Mouse (Mus musculus): ENCODE data around the gene Rhoj. TPM values are rescaled to one million over a fixed set of nuclear protein-coding genes. Genes with fewer than 3 reads are reported as not detected.

The Rhoj gene
- polyA plus RNA-seq (2015; fragmentation: Nextera tagmentation; extraction: Ambion mirVana): 14.6 and 19.6 TPM in 2 replicates

DNA sequence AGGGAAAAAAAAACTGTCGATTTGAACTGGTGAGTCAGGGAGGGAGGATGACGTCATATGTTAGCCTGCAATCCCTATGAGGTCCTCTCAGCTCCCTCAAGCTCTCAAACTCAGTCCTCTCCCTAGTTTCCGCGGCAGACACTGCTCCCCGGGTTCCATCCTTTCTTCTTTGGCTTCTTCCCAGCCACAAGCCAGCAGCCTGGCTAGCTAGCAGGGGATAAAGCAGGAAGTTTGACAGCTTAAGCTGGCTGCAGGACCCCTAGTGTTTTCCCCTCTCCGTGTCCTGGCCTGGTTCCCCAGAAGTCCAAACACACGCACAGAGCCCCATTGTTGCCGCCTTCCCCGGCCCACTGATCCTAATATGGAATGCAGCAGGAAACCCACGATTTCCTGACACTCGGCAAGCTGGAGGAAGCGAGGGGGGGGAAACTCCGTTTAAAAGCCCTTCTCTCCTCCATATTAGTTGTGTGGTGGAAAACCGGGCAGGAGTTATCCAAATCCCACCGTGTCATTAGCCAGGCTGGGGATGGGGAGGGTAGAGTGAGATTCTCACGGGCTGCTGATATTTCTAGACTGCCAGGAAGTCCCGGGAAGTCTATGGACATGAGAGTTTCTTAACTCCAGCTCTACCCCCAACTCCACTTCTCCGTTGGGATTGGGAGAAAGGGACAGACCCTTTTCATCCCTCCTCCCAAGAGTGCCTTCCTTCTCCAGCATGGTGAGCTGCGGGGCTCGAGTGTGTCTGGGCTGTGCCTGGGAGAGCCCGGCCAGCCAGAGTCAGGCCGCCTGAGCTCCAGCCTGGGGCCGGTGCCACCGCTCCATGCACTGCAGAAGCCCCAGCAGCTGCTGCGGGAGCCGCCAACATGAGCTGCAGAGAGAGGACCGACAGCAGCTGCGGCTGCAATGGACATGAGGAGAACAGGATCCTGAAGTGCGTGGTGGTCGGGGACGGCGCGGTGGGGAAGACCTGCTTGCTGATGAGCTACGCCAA is at the start of gene Rhoj:
TSS of gene Rhoj (plus strand) at position 362 of the 991 bp plus-strand sequence.
- Histone ChIP-seq H3K27ac (ENCODE audit: low read length) (peak within 1 kb of the TSS; percentile 55; the same call in 1 of the 2 replicates), H3K4me1 (replicated peaks; ENCODE audit: control insufficient read depth, insufficient read depth, low read length) (peaks cover 6% of the 10 kb centered on the region), H3K36me3 (ENCODE audit: control insufficient read depth, insufficient read depth) (no peaks in the 10 kb centered on the region), H3K27me3 (replicated peaks; ENCODE audit: control insufficient read depth, insufficient read depth, low read length) (no peaks in the 10 kb centered on the region), H3K4me2 (ENCODE audit: low read length) (peak within 1 kb of the TSS; percentile 90), H3K9me3 (ENCODE audit: control insufficient read depth, low read length) (no peaks in the 10 kb centered on the region), H3K4me3 (replicated peaks; ENCODE audit: low read length) (peak within 1 kb of the TSS; percentile 49), H3K9ac (replicated peaks; ENCODE audit: low read depth, low read length) (peak within 1 kb of the TSS; percentile 65)
- under 1% methylated on average over 34 of the region's 34 CpGs for WGBS
- ATAC-seq: peak; percentile 91

DNA sequence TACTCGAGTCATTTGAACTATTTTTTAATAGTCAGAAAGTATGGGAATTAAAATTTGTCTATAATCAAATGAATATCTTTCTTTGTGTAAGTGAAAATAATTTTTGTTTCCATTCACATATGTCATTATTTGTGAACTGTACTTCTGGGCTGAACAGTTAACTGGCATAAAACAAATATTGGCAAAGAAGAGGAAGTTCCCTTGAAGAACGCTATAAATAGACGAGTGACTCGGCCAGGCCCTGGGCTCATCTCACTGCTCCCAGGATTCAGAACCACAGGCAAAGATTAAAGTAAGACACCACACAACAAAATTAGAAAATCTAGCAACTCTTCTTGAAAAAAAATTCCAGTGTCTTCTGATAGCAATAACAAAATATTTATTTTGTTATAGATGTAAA is 36.4 kb upstream of the Rhoj start:
- no peaks in the 10 kb centered on the region for H3K4me1 ChIP-seq (replicated peaks; ENCODE audit: control insufficient read depth, insufficient read depth, low read length)
- no peaks in the 10 kb centered on the region for H3K9me3 ChIP-seq (ENCODE audit: control insufficient read depth, low read length)
- no peaks in the 10 kb centered on the region for H3K27me3 ChIP-seq (replicated peaks; ENCODE audit: control insufficient read depth, insufficient read depth, low read length)
- ATAC-seq: no peak
- H3K4me3 ChIP-seq (replicated peaks; ENCODE audit: low read length): no peak overlapping the region
- H3K36me3 ChIP-seq (ENCODE audit: control insufficient read depth, insufficient read depth): no peaks in the 10 kb centered on the region
- no peak overlapping the region for H3K9ac ChIP-seq (replicated peaks; ENCODE audit: low read depth, low read length)
- no peak overlapping the region for H3K4me2 ChIP-seq (ENCODE audit: low read length)
- 81% methylated on average over 4 of the region's 4 CpGs for WGBS
- no peak overlapping the region for H3K27ac ChIP-seq (ENCODE audit: low read length)

DNA sequence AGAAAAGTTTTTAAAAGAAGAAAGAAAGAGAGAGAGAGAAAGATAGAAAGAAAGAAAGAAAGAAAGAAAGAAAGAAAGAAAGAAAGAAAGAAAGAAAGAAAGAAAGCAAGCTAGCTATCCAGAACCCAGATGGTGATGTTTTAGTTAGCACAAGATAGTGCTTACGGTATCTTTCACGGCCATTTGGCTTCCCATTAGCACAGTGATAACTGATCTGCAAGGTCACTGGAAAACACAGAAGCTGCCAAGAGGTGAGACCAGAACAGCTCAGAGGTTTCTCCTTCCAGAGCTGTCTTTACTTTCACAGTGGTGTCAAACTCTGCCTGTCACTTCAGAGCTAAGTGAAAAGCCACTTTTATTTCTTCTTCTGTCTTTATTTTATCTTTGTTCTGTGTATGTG is 32.4 kb upstream of the Rhoj start:
- Histone ChIP-seq H3K4me1 (replicated peaks; ENCODE audit: control insufficient read depth, insufficient read depth, low read length) (no peaks in the 10 kb centered on the region), H3K9ac (replicated peaks; ENCODE audit: low read depth, low read length) (no peak overlapping the region), H3K9me3 (ENCODE audit: control insufficient read depth, low read length) (no peaks in the 10 kb centered on the region), H3K36me3 (ENCODE audit: control insufficient read depth, insufficient read depth) (no peaks in the 10 kb centered on the region), H3K4me3 (replicated peaks; ENCODE audit: low read length) (no peak overlapping the region), H3K27me3 (replicated peaks; ENCODE audit: control insufficient read depth, insufficient read depth, low read length) (no peaks in the 10 kb centered on the region), H3K4me2 (ENCODE audit: low read length) (no peak overlapping the region), H3K27ac (ENCODE audit: low read length) (no peak overlapping the region)
- 81% methylated on average over 2 of the region's 2 CpGs for WGBS
- ATAC-seq: no peak

DNA sequence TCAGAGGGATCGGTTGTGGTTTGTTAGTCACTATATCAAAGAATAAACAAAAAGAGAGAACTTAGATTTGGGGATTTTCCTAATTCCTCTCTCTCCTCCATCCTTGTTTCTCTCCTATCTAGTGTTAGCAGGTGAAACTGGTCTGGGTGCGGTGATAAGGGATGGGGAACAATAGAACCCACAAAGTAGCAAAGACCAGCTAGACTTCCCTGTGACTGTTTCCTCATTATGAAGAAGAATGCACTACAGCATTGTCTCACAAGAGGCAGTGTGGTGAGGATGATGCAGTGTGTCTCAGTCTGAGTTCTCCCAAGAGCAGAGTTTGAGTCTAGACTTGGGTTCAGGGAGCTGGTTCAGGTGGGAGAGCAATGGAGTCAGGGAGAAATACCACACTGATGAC is 30.7 kb upstream of the Rhoj start:
- Histone ChIP-seq H3K9ac (replicated peaks; ENCODE audit: low read depth, low read length) (no peak overlapping the region), H3K27ac (ENCODE audit: low read length) (no peak overlapping the region), H3K4me2 (ENCODE audit: low read length) (no peak overlapping the region), H3K4me3 (replicated peaks; ENCODE audit: low read length) (no peak overlapping the region), H3K9me3 (ENCODE audit: control insufficient read depth, low read length) (no peaks in the 10 kb centered on the region), H3K4me1 (replicated peaks; ENCODE audit: control insufficient read depth, insufficient read depth, low read length) (no peaks in the 10 kb centered on the region), H3K36me3 (ENCODE audit: control insufficient read depth, insufficient read depth) (no peaks in the 10 kb centered on the region), H3K27me3 (replicated peaks; ENCODE audit: control insufficient read depth, insufficient read depth, low read length) (no peaks in the 10 kb centered on the region)
- 90% methylated on average over 2 of the region's 2 CpGs for WGBS
- no peak for ATAC-seq

DNA sequence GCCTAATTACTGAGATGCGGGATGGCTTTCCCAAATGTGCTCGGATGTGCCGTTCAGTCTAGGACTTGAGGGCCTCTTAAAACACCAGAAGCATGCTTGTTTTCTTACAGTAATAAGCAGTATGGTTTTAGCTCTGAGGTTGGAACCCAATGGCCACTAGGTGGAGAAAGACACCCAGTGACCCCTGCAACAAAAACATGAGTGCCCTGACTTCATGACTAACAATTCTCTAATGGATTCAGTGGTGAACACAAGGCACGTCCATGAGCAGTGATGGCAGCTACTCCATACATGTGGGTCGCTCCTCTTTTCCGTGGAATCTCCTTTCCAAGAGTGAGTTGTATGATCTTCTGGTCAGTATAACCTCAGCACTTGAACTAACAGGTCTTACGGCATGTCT is 27.6 kb upstream of the Rhoj start:
- H3K4me3 ChIP-seq (replicated peaks; ENCODE audit: low read length): no peak overlapping the region
- H3K27me3 ChIP-seq (replicated peaks; ENCODE audit: control insufficient read depth, insufficient read depth, low read length): no peaks in the 10 kb centered on the region
- H3K36me3 ChIP-seq (ENCODE audit: control insufficient read depth, insufficient read depth): no peaks in the 10 kb centered on the region
- no peak for ATAC-seq
- H3K4me2 ChIP-seq (ENCODE audit: low read length): no peak overlapping the region
- no peaks in the 10 kb centered on the region for H3K4me1 ChIP-seq (replicated peaks; ENCODE audit: control insufficient read depth, insufficient read depth, low read length)
- H3K9ac ChIP-seq (replicated peaks; ENCODE audit: low read depth, low read length): no peak overlapping the region
- H3K9me3 ChIP-seq (ENCODE audit: control insufficient read depth, low read length): no peaks in the 10 kb centered on the region
- WGBS: 72% methylated on average over 7 of the region's 7 CpGs
- H3K27ac ChIP-seq (ENCODE audit: low read length): no peak overlapping the region

DNA sequence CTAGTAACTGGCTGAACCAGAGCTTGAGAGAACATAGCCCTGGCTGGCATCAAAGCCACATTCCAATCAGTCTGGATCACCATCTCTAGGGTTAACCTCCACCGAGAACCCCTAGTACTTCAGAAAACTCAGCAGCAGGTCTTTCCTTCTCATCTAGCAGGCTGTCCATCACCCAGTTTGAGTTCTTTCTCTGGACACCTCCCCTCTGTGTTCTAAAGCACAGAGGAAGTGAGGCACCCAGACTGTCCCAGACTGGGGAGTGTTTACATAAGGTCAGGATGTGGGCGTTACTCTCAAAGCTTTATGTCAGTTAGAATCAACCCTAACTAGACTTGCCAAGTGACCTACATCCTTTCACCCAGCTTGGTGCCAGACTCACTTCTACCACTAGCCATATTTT is 24.9 kb upstream of the Rhoj start:
- Histone ChIP-seq H3K9me3 (ENCODE audit: control insufficient read depth, low read length) (no peaks in the 10 kb centered on the region), H3K27me3 (replicated peaks; ENCODE audit: control insufficient read depth, insufficient read depth, low read length) (no peaks in the 10 kb centered on the region), H3K4me1 (replicated peaks; ENCODE audit: control insufficient read depth, insufficient read depth, low read length) (no peaks in the 10 kb centered on the region), H3K36me3 (ENCODE audit: control insufficient read depth, insufficient read depth) (no peaks in the 10 kb centered on the region), H3K27ac (ENCODE audit: low read length) (no peak overlapping the region), H3K4me2 (ENCODE audit: low read length) (no peak overlapping the region), H3K9ac (replicated peaks; ENCODE audit: low read depth, low read length) (no peak overlapping the region), H3K4me3 (replicated peaks; ENCODE audit: low read length) (no peak overlapping the region)
- no peak for ATAC-seq
- 60% methylated on average over 2 of the region's 2 CpGs for WGBS

DNA sequence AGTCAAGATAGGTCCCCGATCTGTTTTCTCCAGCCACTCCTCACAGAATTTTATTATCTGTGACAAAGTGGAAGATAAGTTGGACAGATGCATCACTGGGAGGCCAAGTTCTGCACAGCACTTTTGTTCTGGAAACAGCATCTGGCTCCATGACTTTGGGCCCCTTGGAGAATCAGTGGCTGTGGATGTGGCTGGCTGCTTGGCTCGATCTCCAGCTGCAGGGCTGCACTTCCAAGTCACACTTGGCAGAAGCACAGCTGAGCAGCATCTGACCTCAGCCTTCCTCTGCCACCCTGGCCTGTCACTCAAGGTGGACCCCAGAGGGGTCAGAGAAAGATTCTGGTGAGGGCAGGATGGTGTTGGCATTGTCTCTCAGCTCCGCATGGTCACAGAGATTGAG is 22.0 kb upstream of the Rhoj start:
- Histone ChIP-seq H3K4me3 (replicated peaks; ENCODE audit: low read length) (no peak overlapping the region), H3K36me3 (ENCODE audit: control insufficient read depth, insufficient read depth) (no peaks in the 10 kb centered on the region), H3K4me2 (ENCODE audit: low read length) (no peak overlapping the region), H3K9me3 (ENCODE audit: control insufficient read depth, low read length) (no peaks in the 10 kb centered on the region), H3K27me3 (replicated peaks; ENCODE audit: control insufficient read depth, insufficient read depth, low read length) (no peaks in the 10 kb centered on the region), H3K4me1 (replicated peaks; ENCODE audit: control insufficient read depth, insufficient read depth, low read length) (no peaks in the 10 kb centered on the region), H3K9ac (replicated peaks; ENCODE audit: low read depth, low read length) (no peak overlapping the region), H3K27ac (ENCODE audit: low read length) (no peak overlapping the region)
- WGBS: 81% methylated on average over 3 of the region's 3 CpGs
- ATAC-seq: no peak

DNA sequence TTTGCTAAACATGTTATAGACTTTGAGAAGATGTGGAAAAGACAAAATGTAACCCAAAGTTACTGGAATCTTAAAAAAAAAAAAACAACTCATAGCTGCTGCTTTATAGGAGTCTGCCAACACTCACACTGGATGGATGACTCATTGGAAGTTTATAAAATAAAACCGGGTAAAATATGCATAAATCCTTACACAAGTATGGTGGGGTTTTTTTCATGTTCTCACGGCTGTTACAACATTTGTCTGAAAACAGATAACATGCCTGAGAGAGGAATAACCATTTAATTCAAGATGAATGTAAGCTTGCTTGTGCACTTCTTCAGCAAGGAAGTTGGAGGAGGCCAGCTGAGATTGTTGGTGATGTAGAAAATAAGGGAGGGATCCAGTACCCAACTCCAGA is 17.6 kb upstream of the Rhoj start:
- no peaks in the 10 kb centered on the region for H3K36me3 ChIP-seq (ENCODE audit: control insufficient read depth, insufficient read depth)

DNA sequence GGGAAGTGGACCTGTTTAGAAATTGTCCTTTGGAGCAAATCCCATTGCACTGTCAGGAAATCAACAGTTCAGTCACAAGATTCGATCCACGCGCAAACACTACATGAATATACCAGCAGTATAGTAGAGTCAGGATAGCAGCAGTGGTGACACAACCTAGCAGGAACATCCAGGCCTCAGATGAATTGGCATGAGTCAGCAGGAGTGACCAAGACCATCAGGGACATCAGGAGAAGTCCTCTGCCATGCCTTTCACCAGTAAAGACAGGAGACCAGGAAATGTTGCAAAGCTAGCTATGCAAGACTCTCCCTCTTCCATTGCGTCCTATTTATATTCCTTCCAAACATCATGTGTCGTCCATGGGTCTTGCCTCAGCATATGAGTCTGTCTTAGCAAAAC is 16.6 kb upstream of the Rhoj start:
- no peak overlapping the region for H3K4me3 ChIP-seq (replicated peaks; ENCODE audit: low read length)
- H3K27me3 ChIP-seq (replicated peaks; ENCODE audit: control insufficient read depth, insufficient read depth, low read length): no peaks in the 10 kb centered on the region
- H3K27ac ChIP-seq (ENCODE audit: low read length): no peak overlapping the region
- WGBS: 94% methylated on average over 5 of the region's 5 CpGs
- H3K4me1 ChIP-seq (replicated peaks; ENCODE audit: control insufficient read depth, insufficient read depth, low read length): no peaks in the 10 kb centered on the region
- ATAC-seq: no peak
- no peaks in the 10 kb centered on the region for H3K9me3 ChIP-seq (ENCODE audit: control insufficient read depth, low read length)
- H3K36me3 ChIP-seq (ENCODE audit: control insufficient read depth, insufficient read depth): no peaks in the 10 kb centered on the region
- no peak overlapping the region for H3K4me2 ChIP-seq (ENCODE audit: low read length)
- no peak overlapping the region for H3K9ac ChIP-seq (replicated peaks; ENCODE audit: low read depth, low read length)

More for the DNA sequence above, 17.6 kb upstream of the Rhoj start:
- Histone ChIP-seq H3K27ac (ENCODE audit: low read length) (no peak overlapping the region), H3K9me3 (ENCODE audit: control insufficient read depth, low read length) (no peaks in the 10 kb centered on the region), H3K4me1 (replicated peaks; ENCODE audit: control insufficient read depth, insufficient read depth, low read length) (no peaks in the 10 kb centered on the region), H3K4me2 (ENCODE audit: low read length) (no peak overlapping the region), H3K9ac (replicated peaks; ENCODE audit: low read depth, low read length) (no peak overlapping the region), H3K4me3 (replicated peaks; ENCODE audit: low read length) (no peak overlapping the region), H3K27me3 (replicated peaks; ENCODE audit: control insufficient read depth, insufficient read depth, low read length) (no peaks in the 10 kb centered on the region)
- ATAC-seq: no peak
- WGBS: 68% methylated on average over 2 of the region's 2 CpGs
